Mouse (Mus musculus) cerebellum, adult 18-20 months (tissue): ENCODE measurements around the gene Fam76b.

Experiments used
- DNase-seq, 2 experiments: peaks; one replicate each; pipeline ENCODE4 v3.0.0; 2021

Fam76b gene

DNA sequence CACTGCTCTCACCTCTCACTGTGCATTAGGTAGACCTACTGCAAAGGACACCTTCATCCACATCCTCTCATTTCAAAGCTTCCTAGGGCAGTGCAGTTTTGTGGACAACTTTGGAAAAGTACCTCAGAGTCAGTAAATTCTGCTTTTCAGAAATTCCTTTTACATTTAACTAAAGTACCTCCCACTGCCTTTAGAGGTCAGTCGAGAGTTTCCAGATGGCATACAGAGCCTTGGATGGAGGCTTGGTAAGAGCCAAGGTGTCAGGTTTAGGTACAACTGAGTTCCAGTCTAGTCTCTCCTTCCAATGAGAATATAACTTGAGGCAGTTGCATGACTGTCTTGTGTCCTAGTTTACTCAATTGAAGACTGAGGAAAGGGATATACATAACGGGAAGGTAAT is 46.8 kb downstream of the Fam76b start:
- no peak for DNase-seq

DNA sequence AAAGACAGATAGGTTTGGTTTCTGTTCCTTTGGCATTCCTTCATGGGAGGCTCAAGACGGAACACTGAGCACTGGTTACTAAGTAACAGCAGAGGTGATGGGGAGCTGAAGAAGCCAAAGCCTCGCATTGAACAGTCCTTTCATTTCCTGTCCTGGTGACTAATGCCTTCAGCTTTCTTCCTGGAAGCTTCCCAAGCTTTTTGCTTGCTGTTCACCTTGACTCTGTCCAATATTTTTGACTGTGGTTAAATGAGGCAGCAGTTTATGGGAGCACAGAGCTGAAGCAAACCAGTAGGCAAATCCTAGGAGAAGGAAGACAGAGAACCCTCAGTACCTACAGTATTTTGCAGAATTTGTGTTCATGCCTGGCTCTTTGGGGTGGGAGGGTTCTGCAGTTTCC is 47.8 kb downstream of the Fam76b start:
- no peak for DNase-seq

DNA sequence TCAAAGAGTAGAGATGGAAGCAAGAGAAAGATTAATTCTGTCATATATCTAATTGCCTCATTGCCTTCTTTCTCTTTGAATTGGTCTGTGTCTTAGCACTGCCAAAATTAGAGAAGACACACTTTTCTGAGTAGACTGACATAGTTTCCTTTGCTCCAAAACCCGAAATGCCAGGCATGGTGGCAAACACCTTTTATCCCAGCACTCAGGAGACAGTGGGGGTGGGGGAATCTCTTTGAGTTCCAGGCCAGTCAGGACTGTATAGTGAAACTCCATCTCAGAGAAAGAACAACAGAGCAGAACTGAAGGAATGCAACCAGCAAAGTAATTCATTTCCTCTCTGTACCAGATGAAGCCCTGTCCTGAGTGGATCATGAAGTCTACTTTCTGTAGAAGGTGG is 53.2 kb downstream of the Fam76b start:
- no peak for DNase-seq

DNA sequence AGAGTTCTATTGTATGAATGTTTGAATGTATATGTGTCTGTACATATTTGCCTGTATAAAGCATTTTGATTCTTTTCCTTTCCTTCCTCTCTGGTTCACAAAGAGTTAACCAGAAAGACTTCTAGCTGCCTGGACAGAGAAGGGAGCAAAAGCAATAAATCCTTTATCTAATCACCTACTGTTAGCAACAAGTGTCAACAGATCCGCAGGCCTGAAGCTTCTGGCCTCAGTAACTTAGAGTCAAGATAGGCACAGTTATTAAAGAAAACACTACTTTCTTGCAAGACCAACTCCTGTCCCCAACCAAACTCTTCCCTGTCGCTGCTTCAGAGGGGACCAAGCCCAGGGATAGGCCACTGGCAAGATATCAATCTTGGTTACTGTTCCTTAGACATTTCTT is 55.0 kb downstream of the Fam76b start:
- no peak for DNase-seq

DNA sequence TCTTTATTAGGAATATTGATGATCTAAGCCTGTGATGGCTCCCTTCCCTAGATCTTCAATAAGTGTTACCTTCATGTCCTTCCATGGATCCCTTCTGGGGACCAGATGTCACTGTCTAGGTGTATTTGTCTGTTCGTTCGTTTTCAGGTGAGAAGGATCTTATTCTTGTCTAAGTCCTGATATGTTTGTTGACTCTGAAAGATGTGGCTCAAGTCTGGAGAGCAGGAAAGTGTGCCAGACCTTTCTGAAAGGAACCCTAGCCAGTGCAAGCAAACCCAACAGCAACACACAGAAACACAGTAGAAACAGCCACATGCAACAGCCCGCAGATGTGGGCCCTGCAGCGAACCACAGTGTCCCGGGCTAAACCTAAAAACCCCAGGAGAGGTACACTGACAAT is 61.5 kb downstream of the Fam76b start:
- no peak for DNase-seq

DNA sequence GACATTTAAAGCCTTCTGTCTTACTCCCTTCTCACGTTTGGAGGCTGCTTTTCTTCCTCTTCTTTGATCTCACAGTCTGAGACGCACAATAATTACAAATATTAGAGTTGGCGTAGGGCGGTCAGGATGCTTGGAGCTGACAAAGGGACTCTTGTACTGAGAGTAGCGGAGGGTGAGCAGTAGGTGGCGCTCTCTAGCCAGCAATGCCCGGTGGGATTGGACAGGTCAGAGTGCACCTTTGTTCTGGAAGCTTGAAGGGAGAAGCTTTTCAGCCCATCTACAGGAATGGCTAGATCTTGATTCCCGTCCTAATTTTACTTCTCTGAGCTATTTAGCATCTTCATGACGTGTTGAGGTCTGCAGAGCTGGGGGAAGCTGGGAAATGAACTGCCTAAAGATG is 62.1 kb downstream of the Fam76b start:
- peak; percentile 67 to 70 for DNase-seq

DNA sequence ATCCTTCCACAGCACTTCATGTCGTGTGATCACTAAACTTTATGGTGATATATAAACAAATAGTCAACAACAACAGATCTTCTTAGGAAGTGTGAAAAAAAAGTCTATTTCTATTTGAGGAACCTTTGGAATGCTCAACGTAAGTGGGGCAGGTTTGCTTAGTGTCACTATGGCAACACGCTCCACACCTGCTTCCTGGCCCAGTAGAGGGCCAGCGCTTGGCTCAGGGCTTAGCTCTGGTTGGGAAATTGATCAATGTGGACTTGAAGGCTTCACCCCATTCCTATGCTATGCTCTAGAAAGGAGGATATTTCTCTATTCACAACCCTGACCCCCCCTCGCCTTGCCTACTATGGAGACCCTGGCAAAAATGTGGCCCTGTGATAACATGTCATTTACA is 62.7 kb downstream of the Fam76b start:
- no peak for DNase-seq

DNA sequence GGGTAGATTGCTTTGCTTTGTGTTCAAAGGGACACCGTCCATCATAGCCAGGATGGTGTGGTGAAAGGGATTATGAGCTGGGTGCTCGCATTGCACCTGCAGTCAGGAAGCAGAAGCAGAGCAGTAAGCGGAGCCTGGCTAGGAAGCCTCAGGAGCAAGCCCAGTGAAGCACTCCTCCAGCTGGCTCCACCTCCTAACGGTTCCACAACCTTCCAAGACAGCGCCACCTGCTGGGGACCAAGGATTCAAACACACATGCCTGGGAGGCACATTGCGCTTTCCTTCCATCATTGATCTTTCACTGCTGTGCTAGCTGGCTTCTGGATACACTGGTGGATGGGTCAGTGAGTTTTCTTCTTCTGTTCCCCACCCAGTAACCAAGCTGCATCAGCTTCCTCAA is 64.4 kb downstream of the Fam76b start:
- no peak for DNase-seq

DNA sequence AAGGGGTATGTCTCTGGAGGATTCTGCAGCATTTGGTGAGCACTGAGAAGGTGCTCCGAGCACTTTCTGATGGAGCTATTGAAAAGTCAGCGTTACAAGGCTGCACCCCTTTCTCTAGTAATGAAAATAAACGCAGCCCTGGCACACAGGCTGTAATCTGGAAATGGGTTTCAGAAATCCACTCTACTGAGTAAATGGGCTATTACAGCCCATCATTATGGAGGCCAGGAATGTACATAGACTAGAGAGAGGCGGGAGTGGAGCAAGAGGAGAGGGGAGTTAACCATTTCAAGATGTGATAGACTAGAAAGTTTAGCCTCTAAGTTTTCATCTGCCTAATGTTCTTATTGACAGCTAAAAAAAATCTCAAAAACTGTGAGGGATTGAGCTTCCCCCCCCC is 65.5 kb downstream of the Fam76b start:
- DNase-seq, result no peak

DNA sequence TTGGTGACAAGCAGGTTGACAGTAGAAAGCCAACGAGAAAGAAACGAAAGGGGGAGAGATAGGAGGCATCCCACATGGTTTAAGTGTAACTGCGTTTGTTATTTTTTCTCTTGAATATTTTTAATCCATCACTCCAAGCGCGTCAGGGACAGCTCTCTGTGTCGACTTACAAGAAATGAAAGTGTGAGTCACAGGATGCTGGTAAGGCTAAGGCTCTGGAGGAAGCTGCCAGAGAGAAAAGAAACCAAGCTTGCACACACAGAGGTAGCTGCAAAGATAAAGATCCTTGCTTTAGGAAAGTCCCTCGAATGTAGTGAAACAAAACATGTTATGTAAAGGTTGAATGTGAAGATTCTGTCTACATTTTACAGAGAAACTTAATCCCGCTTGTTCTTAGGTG is 67.0 kb downstream of the Fam76b start:
- no peak for DNase-seq

DNA sequence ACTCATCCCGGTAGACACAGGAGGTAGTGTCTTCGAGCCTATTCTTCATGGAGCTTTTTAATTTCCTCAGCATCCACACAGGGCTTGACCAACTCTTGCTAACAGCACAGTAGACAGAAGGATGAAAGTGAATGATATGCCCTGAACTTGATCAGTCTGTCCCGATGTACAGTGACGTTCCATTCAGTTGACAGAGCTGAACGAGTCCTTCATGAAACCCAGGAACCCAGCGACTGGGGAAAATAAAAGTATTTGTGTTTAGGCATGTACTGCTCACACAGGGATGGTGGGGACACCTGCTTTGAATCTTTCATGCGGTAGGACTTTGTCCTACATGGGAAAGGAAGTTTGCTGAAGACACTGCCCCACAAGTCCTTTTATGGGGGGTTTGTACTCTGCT is 67.4 kb downstream of the Fam76b start:
- DNase-seq, result no peak

DNA sequence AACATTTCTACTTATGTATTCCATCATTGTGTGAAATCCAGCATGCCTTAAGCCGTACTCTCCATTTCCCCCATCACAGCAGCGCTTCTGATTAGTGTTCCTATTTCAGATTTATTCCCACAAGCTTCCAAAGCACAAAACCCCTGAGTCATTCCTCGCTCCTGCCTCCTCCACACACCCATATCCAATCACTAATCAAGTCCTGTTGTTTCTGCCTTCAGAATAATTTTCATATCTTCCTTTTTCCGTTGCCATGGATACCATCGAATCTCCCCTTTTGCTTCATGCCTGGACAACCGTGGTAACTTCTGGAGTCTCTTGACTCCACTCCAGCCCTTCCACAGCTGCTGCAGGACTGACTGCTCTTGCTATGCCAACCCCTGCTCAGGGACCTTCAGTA is 68.5 kb downstream of the Fam76b start:
- DNase-seq, result no peak

DNA sequence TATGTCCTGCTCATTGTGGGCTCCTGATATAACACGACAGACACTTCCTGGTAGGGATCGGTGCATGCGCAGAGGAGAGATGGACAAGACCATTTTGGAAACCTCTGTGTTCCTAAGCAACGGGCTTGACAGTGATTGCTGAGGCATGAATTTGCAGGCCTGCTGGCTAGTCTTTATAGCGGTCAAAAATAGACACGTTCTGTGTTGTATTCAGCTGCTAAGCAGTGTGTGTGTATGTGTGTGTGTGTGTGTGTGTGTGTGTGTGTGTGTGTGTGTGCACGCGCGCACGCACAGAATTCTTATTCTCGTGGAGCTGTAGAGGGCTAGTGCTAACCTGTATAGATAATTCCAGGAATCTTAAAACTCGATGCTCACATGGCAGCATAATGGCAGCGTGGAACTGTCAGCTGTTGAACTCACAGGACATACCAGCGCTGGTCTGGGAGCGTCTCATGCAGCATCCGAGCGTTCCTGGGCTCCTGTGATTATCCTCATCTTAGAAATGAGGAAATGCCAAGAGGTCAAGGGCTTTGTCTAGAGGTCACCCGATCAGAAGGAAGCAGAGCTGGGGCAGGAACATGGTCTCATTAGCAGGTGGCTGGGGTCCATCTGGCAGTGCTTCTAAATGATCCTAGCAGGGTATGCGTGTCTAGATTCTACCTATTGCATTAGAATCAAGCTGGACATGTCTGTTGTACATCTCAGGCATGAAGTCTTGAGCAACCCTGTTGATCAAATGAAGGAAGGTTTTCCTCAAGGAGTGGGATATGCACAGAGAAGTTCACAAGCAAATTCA is 71.2 kb downstream of the Fam76b start:
- peak; percentile 20 to 33 for DNase-seq

DNA sequence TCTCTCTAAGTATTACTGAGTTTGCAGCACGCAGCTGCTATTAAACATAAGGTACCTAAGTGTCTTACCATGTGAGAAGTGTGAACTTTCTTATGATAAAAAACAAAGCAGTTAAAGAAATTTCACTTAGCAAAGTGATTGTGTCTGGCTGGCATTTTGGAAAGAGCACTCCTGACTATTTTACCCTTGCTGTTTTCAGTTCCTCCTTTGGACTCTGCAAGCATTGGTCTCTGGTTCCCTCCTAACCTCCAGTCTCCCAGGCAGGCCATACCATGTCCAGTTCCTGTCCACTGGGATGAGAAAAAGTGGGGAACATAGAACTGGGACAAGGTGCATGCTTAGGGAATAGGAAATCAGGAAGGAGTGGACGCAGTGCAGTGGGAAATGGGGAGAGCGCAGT is 74.5 kb downstream of the Fam76b start:
- no peak for DNase-seq

DNA sequence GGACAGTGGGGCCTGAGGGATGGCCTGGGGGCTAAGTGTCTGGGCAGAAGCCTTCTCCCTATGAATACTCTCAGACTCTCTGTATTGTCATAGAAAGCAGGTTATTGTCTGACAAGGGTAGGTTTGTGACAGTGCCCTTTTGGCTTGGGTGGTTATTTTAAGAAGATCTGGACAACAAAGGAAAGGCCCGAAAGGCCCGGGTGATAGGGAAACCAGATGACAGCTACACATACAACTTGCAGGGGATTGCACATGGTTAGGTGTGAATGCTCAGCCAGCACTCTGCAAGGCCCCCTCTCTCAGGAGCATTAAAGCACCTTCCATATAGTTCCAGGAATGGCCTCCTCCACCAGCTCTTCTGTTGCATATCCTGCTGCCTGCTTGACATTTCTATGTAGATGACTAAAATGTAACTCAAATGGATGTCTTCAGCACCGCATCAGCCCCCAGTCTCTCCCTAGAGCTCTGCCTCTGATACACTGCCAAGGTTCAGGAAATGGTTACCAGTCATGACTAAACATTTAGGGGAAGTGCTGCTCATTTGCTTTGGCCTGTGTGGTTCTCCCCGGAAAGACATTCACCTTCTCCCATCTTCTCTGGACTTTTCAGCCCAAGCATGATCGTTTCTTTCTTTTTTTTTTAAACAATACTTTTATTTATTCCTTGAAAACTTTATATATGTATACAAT is 76.7 kb downstream of the Fam76b start:
- DNase-seq, result no peak
